Mouse (Mus musculus) myocyte (in vitro differentiated cells): ENCODE measurements around the gene Col1a1.

Source experiments
- E2F4 ChIP-seq: IDR thresholded peaks from one replicate; pipeline ENCODE4 v1.6.1; 2011; ENCODE audit warnings: mild to moderate bottlenecking, control low read depth, moderate library complexity; ENCODE audit not compliant: insufficient read depth
- POLR2A ChIP-seq: IDR thresholded peaks from one replicate; pipeline ENCODE4 v1.6.1; 2011; ENCODE audit warnings: low read depth, mild to moderate bottlenecking, control low read depth, moderate library complexity; ENCODE audit not compliant: insufficient read length
- POLR2AphosphoS2 ChIP-seq: IDR thresholded peaks from one replicate; pipeline ENCODE4 v1.6.1; 2011; ENCODE audit warnings: low read depth, control low read depth; ENCODE audit not compliant: insufficient read length
- REST ChIP-seq: IDR thresholded peaks from one replicate; pipeline ENCODE4 v1.6.1; 2011; ENCODE audit warnings: mild to moderate bottlenecking, control low read depth, moderate library complexity; ENCODE audit not compliant: insufficient read depth, insufficient read length
- SRF ChIP-seq: IDR thresholded peaks from one replicate; pipeline ENCODE4 v1.6.1; 2011; ENCODE audit warnings: low read depth; ENCODE audit not compliant: control insufficient read depth, insufficient read length
- TCF12 ChIP-seq: IDR thresholded peaks from one replicate; pipeline ENCODE4 v1.6.1; 2011; ENCODE audit warnings: mild to moderate bottlenecking, control low read depth; ENCODE audit not compliant: poor library complexity, insufficient read depth, severe bottlenecking

GRCm38 (mm10) chr11:94924977-94925376 is 11.0 kb upstream of the Col1a1 start:
- no peak for TF ChIP-seq POLR2A
- no peak for TF ChIP-seq SRF
- no peak for TF ChIP-seq E2F4
- no peak for TF ChIP-seq REST
- no peak for TF ChIP-seq TCF12
- no peak for TF ChIP-seq POLR2AphosphoS2
